Mouse (Mus musculus) heart, postnatal 0 days (tissue): ENCODE results near the gene Kif22. TPM values are rescaled to one million over a fixed set of nuclear protein-coding genes. Genes with fewer than 3 reads are reported as not detected.
"Not testable (repeated sequence)": the region's sequence is repeated elsewhere in the genome, so short reads cannot be mapped to it uniquely, and the experiment has no call there.

ENCODE experiments used
- ATAC-seq: fragments of 200-750 bp; cut with Nextera tagmentation; 2 replicates; pipeline ENCODE4 v1.8.0; 2017; ENCODE audit warnings: low read depth, moderate number of reproducible peaks, moderate library complexity; ENCODE audit not compliant: insufficient read depth
- DNase-seq: peaks from one replicate; pipeline ENCODE4 v3.0.0-alpha.2; 2016; ENCODE audit warnings: low spot score
- H3K27ac ChIP-seq: fragments of 300-500 bp; sonication (generic); 2 replicates; pipeline ENCODE4 v1.5.1; 2014; ENCODE audit warnings: low read depth, mild to moderate bottlenecking
- H3K27me3 ChIP-seq: fragments of 300-500 bp; sonication (generic); 2 replicates; pipeline ENCODE4 v1.6.1; 2014; ENCODE audit warnings: low read length, mixed read lengths; ENCODE audit not compliant: control insufficient read depth, insufficient read depth
- H3K36me3 ChIP-seq: fragments of 300-500 bp; sonication (generic); replicated peaks from 2 replicates; pipeline ENCODE4 v1.6.1; 2014; ENCODE audit warnings: low read length, mixed read lengths; ENCODE audit not compliant: control insufficient read depth, insufficient read depth
- H3K4me1 ChIP-seq: fragments of 300-500 bp; sonication (generic); 2 replicates; pipeline ENCODE4 v1.6.1; 2014; ENCODE audit warnings: antibody characterized with exemption; ENCODE audit not compliant: control insufficient read depth, insufficient read depth
- H3K4me2 ChIP-seq: fragments of 300-500 bp; sonication (generic); 2 replicates; pipeline ENCODE4 v1.6.1; 2014; ENCODE audit warnings: low read depth, mild to moderate bottlenecking, low read length, moderate library complexity
- H3K4me3 ChIP-seq: fragments of 300-500 bp; sonication (generic); 2 replicates; pipeline ENCODE4 v1.5.1; 2014; ENCODE audit warnings: low read depth, low read length
- H3K9ac ChIP-seq: fragments of 300-500 bp; sonication (generic); replicated peaks from 2 replicates; pipeline ENCODE4 v1.6.1; 2014; ENCODE audit warnings: low read depth, low read length, mixed read lengths
- H3K9me3 ChIP-seq: fragments of 300-500 bp; sonication (generic); replicated peaks from 2 replicates; pipeline ENCODE4 v1.6.1; 2016; ENCODE audit warnings: low read length; ENCODE audit not compliant: control insufficient read depth
- CTCF ChIP-seq: IDR thresholded peaks from 2 replicates; pipeline ENCODE4 v1.5.1; 2016; ENCODE audit warnings: antibody characterized with exemption, control low read depth, low read depth
- EP300 ChIP-seq: IDR thresholded peaks from 2 replicates; pipeline ENCODE4 v1.6.1; 2016; ENCODE audit warnings: antibody characterized with exemption, low read depth
- whole genome bisulfite sequencing: fragments of 180-500 bp; shearing (Covaris S2); extraction: QIAGEN DNeasy Blood & Tissue Kit; methylation state at CpG from one replicate; pipeline ENCODE4 v1.1.7; 2014; 5-methylcytosine and 5-hydroxymethylcytosine counted together
- polyA plus RNA-seq: library from polyadenylated mRNA; unstranded; fragments of >200 nt; fragmentation: Nextera tagmentation; extraction: Ambion mirVana; gene quantifications from 2 replicates; pipeline ENCODE4 v1.2.1, GENCODE M21; 2015
- total RNA-seq: library from RNA; depleted of rRNA; stranded (reverse); fragments of >200 nt; gene quantifications from 2 replicates; pipeline ENCODE4 v1.2.3, GENCODE M21; 2014; ENCODE audit warnings: low replicate concordance

The Kif22 gene
- total and polyA plus RNA-seq, 2 experiments from 2014 or later = 22.4 to 43.1 TPM

DNA sequence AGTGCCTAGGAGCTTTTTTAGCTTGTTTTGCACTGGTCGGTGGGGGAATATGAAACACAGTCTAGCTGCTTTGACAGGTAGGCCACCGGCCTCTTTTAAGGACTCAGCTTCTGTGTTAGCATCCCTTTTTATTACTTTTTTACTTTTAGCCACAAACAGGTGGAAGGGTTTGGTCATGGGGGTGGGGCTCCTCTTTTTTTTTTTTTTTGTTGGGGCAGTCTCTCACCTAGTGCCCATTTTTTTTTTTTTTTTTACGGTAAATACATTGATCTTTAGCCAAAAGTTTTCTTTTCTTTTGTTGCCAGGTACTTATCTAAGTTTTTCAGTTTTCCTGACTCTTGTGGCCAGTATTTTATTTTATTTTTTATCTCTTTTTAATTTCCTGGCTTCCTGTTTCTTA, 45.8 kb upstream of the Kif22 start:
- Histone ChIP-seq H3K27ac (no peak overlapping the region), H3K4me2 (no peak overlapping the region), H3K4me1 (peaks cover 9% of the 10 kb centered on the region; the same call in 1 of the 2 replicates), H3K4me3 (no peak overlapping the region), H3K9me3 (no peaks in the 10 kb centered on the region), H3K9ac (no peak overlapping the region), H3K36me3 (no peaks in the 10 kb centered on the region), H3K27me3 (no peaks in the 10 kb centered on the region)
- TF ChIP-seq EP300 (no peak), CTCF (no peak)
- 86% methylated on average over 3 of the region's 3 CpGs for WGBS
- DNase-seq (no peak), ATAC-seq (no peak)

DNA sequence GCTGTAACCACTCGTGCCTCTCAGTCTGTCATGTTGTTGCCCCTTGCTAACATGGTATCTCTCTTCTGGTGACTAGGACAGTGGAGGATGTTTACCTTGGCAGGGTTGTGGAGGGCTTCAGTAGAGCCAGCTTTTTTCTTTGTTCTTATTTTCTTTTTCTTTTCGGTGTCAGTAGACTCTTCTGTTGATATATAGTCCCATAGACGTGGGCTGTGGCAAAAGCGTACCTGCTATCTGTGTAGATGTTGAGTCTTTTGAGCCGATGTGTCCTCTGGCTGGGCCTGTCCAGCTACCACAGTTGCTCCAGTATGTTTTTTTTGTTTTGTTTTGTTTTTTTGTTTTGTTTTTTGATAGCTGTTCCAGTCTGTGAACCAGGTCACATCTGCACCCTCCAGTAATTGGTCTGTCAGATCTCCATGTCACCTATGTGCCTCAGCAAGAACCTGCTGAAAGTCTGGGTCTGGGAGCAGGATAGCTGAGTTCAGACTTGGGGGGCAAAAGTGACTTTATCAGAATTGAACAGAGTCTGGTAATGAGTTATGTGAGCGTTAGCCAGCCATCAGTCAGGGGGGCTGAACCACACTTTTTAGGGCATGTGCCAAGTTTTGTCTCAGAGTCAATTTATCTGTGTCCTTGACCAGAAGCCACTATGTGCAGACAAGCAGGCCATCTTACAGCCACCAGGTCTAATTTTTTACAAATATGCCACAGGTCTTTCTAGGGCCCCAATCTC, 45.2 kb upstream of the Kif22 start, which contains the start of gene Zg16:
TSS of gene Zg16 (minus strand) at position 51 of the 733 bp plus-strand sequence.
- H3K36me3 ChIP-seq, H3K9ac ChIP-seq, DNase-seq, ATAC-seq, H3K27ac ChIP-seq, H3K4me1 ChIP-seq, H3K4me3 ChIP-seq, H3K4me2 ChIP-seq, H3K27me3 ChIP-seq, H3K9me3 ChIP-seq: not testable (repeated sequence)
- 58% methylated on average over 6 of the region's 6 CpGs for WGBS

- not testable (repeated sequence) for H3K4me2 ChIP-seq, H3K36me3 ChIP-seq, H3K9ac ChIP-seq, H3K9me3 ChIP-seq, DNase-seq, H3K4me3 ChIP-seq, H3K27ac ChIP-seq, ATAC-seq, H3K27me3 ChIP-seq, H3K4me1 ChIP-seq
- WGBS = 40% methylated on average over 6 of the region's 6 CpGs
Observed at GRCm38 (mm10) chr7:127085751-127086150, 43.5 kb upstream of the Kif22 start.

GRCm38 (mm10) chr7:127084794-127085193, 42.5 kb upstream of the Kif22 start:
- ATAC-seq (no peak), DNase-seq (no peak)
- H3K9ac ChIP-seq = no peak overlapping the region
- 80% methylated on average over 2 of the region's 2 CpGs for WGBS
- H3K4me2 ChIP-seq = no peak overlapping the region
- no peak overlapping the region for H3K27ac ChIP-seq
- H3K27me3 ChIP-seq = no peaks in the 10 kb centered on the region
- H3K4me3 ChIP-seq = no peak overlapping the region
- no peaks in the 10 kb centered on the region for H3K9me3 ChIP-seq
- no peaks in the 10 kb centered on the region for H3K36me3 ChIP-seq
- TF ChIP-seq EP300 = no peak
- no peak for TF ChIP-seq CTCF
- H3K4me1 ChIP-seq = peaks cover 16% of the 10 kb centered on the region; the same call in 1 of the 2 replicates

DNA sequence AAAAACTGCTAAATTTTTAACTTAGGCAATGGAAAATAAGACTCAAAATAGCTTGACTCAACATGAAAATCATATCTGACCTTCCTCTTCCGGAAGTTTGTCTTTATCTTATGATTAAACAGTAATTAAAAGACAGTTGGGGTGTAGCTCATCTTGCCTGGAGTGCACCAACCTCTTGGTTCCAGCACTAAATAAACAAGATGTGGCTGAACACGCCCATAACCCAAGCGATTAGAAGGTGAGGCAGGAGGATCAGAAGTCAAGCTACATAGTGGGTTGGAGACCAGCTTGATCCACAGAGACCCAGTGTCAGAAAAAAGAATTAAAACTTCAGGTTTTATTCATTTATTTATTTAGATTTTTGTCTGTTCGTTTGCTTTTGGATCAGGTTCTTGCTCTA, 41.4 kb upstream of the Kif22 start:
- Histone ChIP-seq H3K9ac (no peak overlapping the region), H3K36me3 (no peaks in the 10 kb centered on the region), H3K4me1 (peaks cover 7% of the 10 kb centered on the region; the same call in 1 of the 2 replicates), H3K27me3 (no peaks in the 10 kb centered on the region), H3K4me2 (no peak overlapping the region), H3K4me3 (no peak overlapping the region), H3K27ac (no peak overlapping the region), H3K9me3 (no peaks in the 10 kb centered on the region)
- 76% methylated on average over 4 of the region's 4 CpGs for WGBS
- TF ChIP-seq EP300 (no peak), CTCF (no peak)
- DNase-seq (no peak), ATAC-seq (no peak)

DNA sequence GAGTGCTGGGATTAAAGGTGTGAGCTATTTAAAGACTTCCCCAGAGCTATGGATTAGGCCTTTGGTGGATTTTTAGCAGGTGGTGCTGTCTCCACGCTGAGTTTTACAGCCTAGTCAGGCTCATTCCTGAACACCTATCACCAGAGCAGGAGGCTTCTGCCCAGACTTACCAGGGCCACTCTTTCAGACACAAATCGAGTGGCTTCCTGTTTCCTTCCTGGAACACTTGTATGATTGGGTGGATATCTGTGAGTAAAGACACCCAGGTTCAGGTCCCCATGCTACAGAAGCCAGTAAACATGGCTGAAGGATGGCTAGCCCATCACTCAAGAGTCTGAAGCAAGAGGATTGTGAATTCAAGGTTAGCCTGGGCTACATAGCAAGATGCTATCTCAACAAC, 40.7 kb upstream of the Kif22 start:
- H3K9ac ChIP-seq = no peak overlapping the region
- peaks cover 7% of the 10 kb centered on the region; the same call in 1 of the 2 replicates for H3K4me1 ChIP-seq
- ATAC-seq (no peak), DNase-seq (no peak)
- WGBS = 41% methylated on average over 2 of the region's 2 CpGs
- no peak overlapping the region for H3K27ac ChIP-seq
- H3K36me3 ChIP-seq = no peaks in the 10 kb centered on the region
- H3K4me2 ChIP-seq = no peak overlapping the region
- H3K27me3 ChIP-seq = no peaks in the 10 kb centered on the region
- no peaks in the 10 kb centered on the region for H3K9me3 ChIP-seq
- H3K4me3 ChIP-seq = no peak overlapping the region
- TF ChIP-seq CTCF = no peak
- no peak for TF ChIP-seq EP300
